Mouse (Mus musculus): ENCODE measurements around the gene Asb7.

DNA sequence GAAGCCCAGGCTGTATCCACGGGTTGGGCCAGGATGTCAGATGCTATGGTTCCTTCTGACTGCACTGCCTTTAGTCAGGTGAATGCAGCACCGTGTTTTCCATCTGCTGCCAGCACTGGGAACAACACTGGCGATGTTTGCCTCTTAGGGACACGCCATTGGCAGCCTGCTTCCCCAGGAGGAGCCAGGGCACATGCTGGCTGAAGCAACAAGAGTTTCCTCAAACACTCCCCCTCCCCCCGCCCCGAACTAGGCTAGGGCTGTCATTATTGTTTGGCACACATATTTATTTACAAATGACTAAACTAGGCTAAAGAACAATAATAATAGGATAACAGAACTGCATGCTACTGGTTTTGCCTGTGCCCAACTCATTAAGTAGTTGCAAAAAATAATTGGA is 56.0 kb downstream of the Asb7 start:
- TF ChIP-seq POLR2A (IDR thresholded peaks at IDR 0.05; ENCODE audit: borderline replicate concordance, insufficient read depth, low read length) (no peak), CTCF (IDR thresholded peaks at IDR 0.05; ENCODE audit: borderline replicate concordance, insufficient read depth, low read depth, low read length) (no peak)

Data from cerebellum, adult 2 months (tissue).